Mouse (Mus musculus): Measurements from ENCODE around the gene Nrcam.

The Nrcam gene

GRCm38 (mm10) chr12:44357881-44358280 is 29.2 kb downstream of the Nrcam start:
- DNase-seq (ENCODE audit: extremely low spot score, low spot score) = no peak

GRCm38 (mm10) chr12:44371076-44371710 is 42.5 kb downstream of the Nrcam start:
- DNase-seq (ENCODE audit: extremely low spot score, low spot score) = no peak

- no peak for DNase-seq (ENCODE audit: extremely low spot score, low spot score)
Observed at GRCm38 (mm10) chr12:44375956-44376355, 47.3 kb downstream of the Nrcam start.

- no peak for DNase-seq (ENCODE audit: extremely low spot score, low spot score)
Observed at GRCm38 (mm10) chr12:44378431-44379161, 49.9 kb downstream of the Nrcam start.

- no peak for DNase-seq (ENCODE audit: extremely low spot score, low spot score)
Observed at GRCm38 (mm10) chr12:44380805-44381204, 52.1 kb downstream of the Nrcam start.

GRCm38 (mm10) chr12:44386398-44386797 is 57.7 kb downstream of the Nrcam start:
- DNase-seq (ENCODE audit: extremely low spot score, low spot score) = no peak

GRCm38 (mm10) chr12:44388220-44388619 is 59.5 kb downstream of the Nrcam start:
- no peak for DNase-seq (ENCODE audit: extremely low spot score, low spot score)

- no peak for DNase-seq (ENCODE audit: extremely low spot score, low spot score)
Observed at GRCm38 (mm10) chr12:44390391-44391137, 61.9 kb downstream of the Nrcam start.

- DNase-seq (ENCODE audit: extremely low spot score, low spot score) = no peak
Observed at GRCm38 (mm10) chr12:44394901-44395300, 66.2 kb downstream of the Nrcam start.

- no peak for DNase-seq (ENCODE audit: extremely low spot score, low spot score)
Observed at GRCm38 (mm10) chr12:44397782-44398181, 69.1 kb downstream of the Nrcam start.

GRCm38 (mm10) chr12:44402134-44402533 is 73.4 kb downstream of the Nrcam start:
- DNase-seq (ENCODE audit: extremely low spot score, low spot score) = no peak

- DNase-seq (ENCODE audit: extremely low spot score, low spot score) = no peak
Observed at GRCm38 (mm10) chr12:44403270-44403669, 74.6 kb downstream of the Nrcam start.

- DNase-seq (ENCODE audit: extremely low spot score, low spot score) = no peak
Observed at GRCm38 (mm10) chr12:44403731-44404424, 75.2 kb downstream of the Nrcam start.

- DNase-seq (ENCODE audit: extremely low spot score, low spot score) = no peak
Observed at GRCm38 (mm10) chr12:44409786-44410185, 81.1 kb downstream of the Nrcam start.

- DNase-seq (ENCODE audit: extremely low spot score, low spot score) = no peak
Observed at GRCm38 (mm10) chr12:44411031-44411430, 82.3 kb downstream of the Nrcam start.

GRCm38 (mm10) chr12:44422154-44422866 is 93.6 kb downstream of the Nrcam start:
- no peak for DNase-seq (ENCODE audit: extremely low spot score, low spot score)

- DNase-seq (ENCODE audit: extremely low spot score, low spot score) = no peak
Observed at GRCm38 (mm10) chr12:44422867-44423255, 94.2 kb downstream of the Nrcam start.

- DNase-seq (ENCODE audit: extremely low spot score, low spot score) = no peak
Observed at GRCm38 (mm10) chr12:44424011-44424410, 95.3 kb downstream of the Nrcam start.

GRCm38 (mm10) chr12:44425040-44425439 is 96.4 kb downstream of the Nrcam start:
- no peak for DNase-seq (ENCODE audit: extremely low spot score, low spot score)

- DNase-seq (ENCODE audit: extremely low spot score, low spot score) = no peak
Observed at GRCm38 (mm10) chr12:44430335-44430734, 101.7 kb downstream of the Nrcam start.

- DNase-seq (ENCODE audit: extremely low spot score, low spot score) = no peak
Observed at GRCm38 (mm10) chr12:44430996-44431395, 102.3 kb downstream of the Nrcam start.

Measured in neural tube, embryonic 10.5 days (tissue).